Mouse (Mus musculus): Measurements from ENCODE around the gene Hyal3. TPM values are rescaled to one million over a fixed set of nuclear protein-coding genes. Genes with fewer than 3 reads are reported as not detected.
A peak's percentile ranks its signal among the peaks of the same experiment; 100 is the strongest.

Hyal3 gene
- total and polyA plus RNA-seq, 2 experiments from 2014 or later = 1.9 to 4.9 TPM

GRCm38 (mm10) chr9:107627387-107628255 is 47.0 kb downstream of the Hyal3 start:
- no peak for DNase-seq (ENCODE audit: low spot score)

GRCm38 (mm10) chr9:107628721-107629410 is 48.2 kb downstream of the Hyal3 start:
- Histone ChIP-seq H3K4me1 (ENCODE audit: insufficient read depth, low read length) (peaks cover 61% of the 10 kb centered on the region), H3K4me2 (ENCODE audit: low read depth, low read length) (peak overlapping the region; percentile 39), H3K36me3 (ENCODE audit: insufficient read depth, low read length) (no peaks in the 10 kb centered on the region), H3K9ac (replicated peaks; ENCODE audit: low read length) (peak overlapping the region; percentile 14; the same call in 1 of the 2 replicates), H3K9me3 (ENCODE audit: low read length) (no peaks in the 10 kb centered on the region), H3K27ac (peak overlapping the region; percentile 93), H3K27me3 (ENCODE audit: insufficient read depth, low read length) (no peaks in the 10 kb centered on the region), H3K4me3 (ENCODE audit: low read length) (no peak overlapping the region)
- DNase-seq (ENCODE audit: low spot score) = no peak
- 38% methylated on average over 15 of the region's 15 CpGs for WGBS
- no peak for TF ChIP-seq CTCF (IDR thresholded peaks at IDR 0.05; ENCODE audit: low read depth)
- ATAC-seq = no peak

More at GRCm38 (mm10) chr9:107627387-107628255, 47.0 kb downstream of the Hyal3 start:
- H3K36me3 ChIP-seq (ENCODE audit: insufficient read depth, low read length) = 0 out of 2 replicates have a peak, but pooled peaks cover 4% of the 10 kb centered on the region
- H3K4me1 ChIP-seq (ENCODE audit: insufficient read depth, low read length) = peaks cover 57% of the 10 kb centered on the region
- 11% methylated on average over 20 of the region's 20 CpGs for WGBS
- no peak for TF ChIP-seq CTCF (IDR thresholded peaks at IDR 0.05; ENCODE audit: low read depth)
- H3K9me3 ChIP-seq (ENCODE audit: low read length) = no peaks in the 10 kb centered on the region
- H3K27me3 ChIP-seq (ENCODE audit: insufficient read depth, low read length) = no peaks in the 10 kb centered on the region
- H3K4me3 ChIP-seq (ENCODE audit: low read length) = no peak overlapping the region
- H3K9ac ChIP-seq (replicated peaks; ENCODE audit: low read length) = peak overlapping the region; percentile 6
- peak overlapping the region; percentile 33; the same call in 1 of the 2 replicates for H3K4me2 ChIP-seq (ENCODE audit: low read depth, low read length)
- H3K27ac ChIP-seq = peak overlapping the region; percentile 93
- no peak for ATAC-seq

- Histone ChIP-seq H3K9ac (replicated peaks; ENCODE audit: low read length) (peak overlapping the region; percentile 9; the same call in 1 of the 2 replicates), H3K4me1 (ENCODE audit: insufficient read depth, low read length) (peaks cover 63% of the 10 kb centered on the region), H3K36me3 (ENCODE audit: insufficient read depth, low read length) (no peaks in the 10 kb centered on the region), H3K4me3 (ENCODE audit: low read length) (no peak overlapping the region), H3K27me3 (ENCODE audit: insufficient read depth, low read length) (no peaks in the 10 kb centered on the region), H3K4me2 (ENCODE audit: low read depth, low read length) (peak overlapping the region; percentile 39), H3K9me3 (ENCODE audit: low read length) (no peaks in the 10 kb centered on the region), H3K27ac (peak overlapping the region; percentile 93)
- ATAC-seq = no peak
- WGBS = 20% methylated on average over 4 of the region's 4 CpGs
- no peak for DNase-seq (ENCODE audit: low spot score)
- TF ChIP-seq CTCF (IDR thresholded peaks at IDR 0.05; ENCODE audit: low read depth) = no peak
These were observed 48.8 kb downstream of the Hyal3 start for GRCm38 (mm10) chr9:107629411-107629730.

GRCm38 (mm10) chr9:107629901-107630425 is 49.3 kb downstream of the Hyal3 start:
- TF ChIP-seq CTCF (IDR thresholded peaks at IDR 0.05; ENCODE audit: low read depth) = no peak
- Histone ChIP-seq H3K27ac (peak overlapping the region; percentile 93), H3K9ac (replicated peaks; ENCODE audit: low read length) (peak overlapping the region; percentile 28; the same call in 1 of the 2 replicates), H3K4me2 (ENCODE audit: low read depth, low read length) (peak overlapping the region; percentile 39), H3K27me3 (ENCODE audit: insufficient read depth, low read length) (no peaks in the 10 kb centered on the region), H3K4me3 (ENCODE audit: low read length) (no peak overlapping the region), H3K4me1 (ENCODE audit: insufficient read depth, low read length) (peaks cover 65% of the 10 kb centered on the region), H3K36me3 (ENCODE audit: insufficient read depth, low read length) (no peaks in the 10 kb centered on the region), H3K9me3 (ENCODE audit: low read length) (no peaks in the 10 kb centered on the region)
- 9% methylated on average over 14 of the region's 14 CpGs for WGBS
- ATAC-seq = peak; percentile 46; the same call in 1 of the 2 replicates
- peak; percentile 69 for DNase-seq (ENCODE audit: low spot score)

GRCm38 (mm10) chr9:107630576-107630975 is 50.0 kb downstream of the Hyal3 start:
- no peaks in the 10 kb centered on the region for H3K27me3 ChIP-seq (ENCODE audit: insufficient read depth, low read length)
- TF ChIP-seq CTCF (IDR thresholded peaks at IDR 0.05; ENCODE audit: low read depth) = no peak
- no peaks in the 10 kb centered on the region for H3K36me3 ChIP-seq (ENCODE audit: insufficient read depth, low read length)
- H3K4me1 ChIP-seq (ENCODE audit: insufficient read depth, low read length) = peaks cover 65% of the 10 kb centered on the region
- no peak overlapping the region for H3K4me3 ChIP-seq (ENCODE audit: low read length)
- peak overlapping the region; percentile 93 for H3K27ac ChIP-seq
- H3K4me2 ChIP-seq (ENCODE audit: low read depth, low read length) = peak overlapping the region; percentile 39; the same call in 1 of the 2 replicates
- ATAC-seq = peak; percentile 50; the same call in 1 of the 2 replicates
- 5% methylated on average over 4 of the region's 4 CpGs for WGBS
- H3K9me3 ChIP-seq (ENCODE audit: low read length) = no peaks in the 10 kb centered on the region
- peak; percentile 85 for DNase-seq (ENCODE audit: low spot score)
- peak overlapping the region; percentile 28; the same call in 1 of the 2 replicates for H3K9ac ChIP-seq (replicated peaks; ENCODE audit: low read length)

GRCm38 (mm10) chr9:107631311-107631826 is 50.8 kb downstream of the Hyal3 start:
- Histone ChIP-seq H3K9ac (replicated peaks; ENCODE audit: low read length) (0 out of 2 replicates have a peak overlapping the region, but pooled peaks have one; percentile 28), H3K27me3 (ENCODE audit: insufficient read depth, low read length) (no peaks in the 10 kb centered on the region)
- WGBS = 22% methylated on average over 9 of the region's 9 CpGs

More at GRCm38 (mm10) chr9:107631311-107631826, 50.8 kb downstream of the Hyal3 start:
- TF ChIP-seq CTCF (IDR thresholded peaks at IDR 0.05; ENCODE audit: low read depth) = no peak
- Histone ChIP-seq H3K27ac (peak overlapping the region; percentile 93), H3K4me3 (ENCODE audit: low read length) (no peak overlapping the region), H3K36me3 (ENCODE audit: insufficient read depth, low read length) (no peaks in the 10 kb centered on the region), H3K9me3 (ENCODE audit: low read length) (no peaks in the 10 kb centered on the region), H3K4me2 (ENCODE audit: low read depth, low read length) (peak overlapping the region; percentile 96), H3K4me1 (ENCODE audit: insufficient read depth, low read length) (peaks cover 61% of the 10 kb centered on the region)
- no peak for ATAC-seq
- DNase-seq (ENCODE audit: low spot score) = no peak

Data from hindbrain, postnatal 0 days (tissue).